Mouse (Mus musculus) brain, embryonic 14.5 days (tissue): ENCODE measurements around the gene Creb5. TPM values are rescaled to one million over a fixed set of nuclear protein-coding genes. Genes with fewer than 3 reads are reported as not detected.
A peak's percentile ranks its signal among the peaks of the same experiment; 100 is the strongest.

Experiments used
- DNase-seq: peaks from one replicate; pipeline ENCODE4 v3.0.0-alpha.2; 2011; ENCODE audit warnings: low read depth
- CTCF ChIP-seq: fragments of 200-500 bp; IDR thresholded peaks from 2 replicates; pipeline ENCODE4 v1.5.1; 2012; ENCODE audit warnings: inconsistent platforms, mild to moderate bottlenecking, moderate library complexity, borderline replicate concordance; ENCODE audit not compliant: insufficient read depth, insufficient read length; ENCODE audit errors: extremely low read depth
- POLR2A ChIP-seq: fragments of 200-500 bp; IDR thresholded peaks from 2 replicates; pipeline ENCODE4 v1.6.1; 2012; ENCODE audit warnings: mild to moderate bottlenecking, inconsistent platforms, borderline replicate concordance; ENCODE audit not compliant: poor library complexity, insufficient read depth, insufficient read length, severe bottlenecking; ENCODE audit errors: extremely low read depth
- polyA plus RNA-seq: library from polyadenylated mRNA; depleted of rRNA; stranded (reverse); fragments of >200 nt; gene quantifications from 2 replicates; pipeline ENCODE4 v1.2.3, GENCODE M21; 2012

Gene Creb5
- polyA plus RNA-seq, 1 experiment: 3.9 TPM

GRCm38 (mm10) chr6:53604386-53604785 is 317.3 kb downstream of the Creb5 start:
- TF ChIP-seq POLR2A: no peak
- TF ChIP-seq CTCF: no peak
- no peak for DNase-seq

- TF ChIP-seq CTCF (no peak), POLR2A (no peak)
- DNase-seq: no peak
Measured at GRCm38 (mm10) chr6:53605184-53605583, 318.1 kb downstream of the Creb5 start.

GRCm38 (mm10) chr6:53611451-53611945 is 324.4 kb downstream of the Creb5 start:
- TF ChIP-seq POLR2A (no peak), CTCF (no peak)
- no peak for DNase-seq

GRCm38 (mm10) chr6:53612681-53613080 is 325.6 kb downstream of the Creb5 start:
- DNase-seq: no peak
- TF ChIP-seq POLR2A (no peak), CTCF (no peak)

GRCm38 (mm10) chr6:53615440-53616211 is 328.6 kb downstream of the Creb5 start:
- TF ChIP-seq POLR2A: no peak
- no peak for TF ChIP-seq CTCF
- DNase-seq: no peak

- no peak for DNase-seq
- TF ChIP-seq POLR2A (no peak), CTCF (no peak)
Measured at GRCm38 (mm10) chr6:53618164-53618563, 331.1 kb downstream of the Creb5 start.

- TF ChIP-seq POLR2A: no peak
- no peak for TF ChIP-seq CTCF
- DNase-seq: no peak
Measured at GRCm38 (mm10) chr6:53619676-53620075, 332.6 kb downstream of the Creb5 start.

GRCm38 (mm10) chr6:53621295-53621694 is 334.2 kb downstream of the Creb5 start:
- no peak for DNase-seq
- TF ChIP-seq POLR2A: no peak
- TF ChIP-seq CTCF: no peak

- DNase-seq: peak; percentile 95
- TF ChIP-seq POLR2A (no peak), CTCF (no peak)
Measured at GRCm38 (mm10) chr6:53624455-53625276, 337.6 kb downstream of the Creb5 start.

- TF ChIP-seq POLR2A (no peak), CTCF (no peak)
- DNase-seq: no peak
Measured at GRCm38 (mm10) chr6:53626044-53626443, 339.0 kb downstream of the Creb5 start.

GRCm38 (mm10) chr6:53628714-53629113 is 341.6 kb downstream of the Creb5 start:
- DNase-seq: peak; percentile 64
- TF ChIP-seq POLR2A (no peak), CTCF (no peak)

- DNase-seq: no peak
- no peak for TF ChIP-seq POLR2A
- no peak for TF ChIP-seq CTCF
Measured at GRCm38 (mm10) chr6:53635453-53635852, 348.4 kb downstream of the Creb5 start.
